Mouse (Mus musculus) kidney, embryonic 16.5 days (tissue): ENCODE measurements at regions not wholly inside any gene's neighbourhood (a gene's known extent, or its start where the extent isn't known, plus 50 kb on each side); places are given as distances from the start of the nearest gene placed in this dataset.
"Not testable (repeated sequence)": the region's sequence is repeated elsewhere in the genome, so short reads cannot be mapped to it uniquely, and the experiment has no call there.

Experiments
- ATAC-seq: fragments of 200-750 bp; cut with Nextera tagmentation; 2 replicates; pipeline ENCODE4 v1.8.0; 2017; ENCODE audit warnings: moderate TSS enrichment; ENCODE audit not compliant: low FRiP score, low TSS enrichment
- H3K27ac ChIP-seq: fragments of 300-500 bp; sonication (generic); 2 replicates; pipeline ENCODE4 v1.5.1; 2014; ENCODE audit warnings: low read length
- H3K27me3 ChIP-seq: fragments of 300-500 bp; sonication (generic); 2 replicates; pipeline ENCODE4 v1.6.1; 2014; ENCODE audit warnings: low read length, control low read depth, mixed read lengths; ENCODE audit not compliant: insufficient read depth
- H3K36me3 ChIP-seq: fragments of 300-500 bp; sonication (generic); 2 replicates; pipeline ENCODE4 v1.6.1; 2014; ENCODE audit warnings: low read length, control low read depth, mixed read lengths; ENCODE audit not compliant: insufficient read depth
- H3K4me1 ChIP-seq: fragments of 300-500 bp; sonication (generic); 2 replicates; pipeline ENCODE4 v1.6.1; 2014; ENCODE audit warnings: low read length, control low read depth, mixed read lengths; ENCODE audit not compliant: insufficient read depth
- H3K4me2 ChIP-seq: fragments of 300-500 bp; sonication (generic); replicated peaks from 2 replicates; pipeline ENCODE4 v1.6.1; 2014; ENCODE audit warnings: low read depth, low read length
- H3K4me3 ChIP-seq: fragments of 300-500 bp; sonication (generic); 2 replicates; pipeline ENCODE4 v1.5.1; 2014; ENCODE audit warnings: mild to moderate bottlenecking, low read length
- H3K9ac ChIP-seq: fragments of 300-500 bp; sonication (generic); replicated peaks from 2 replicates; pipeline ENCODE4 v1.6.1; 2014; ENCODE audit warnings: low read length
- H3K9me3 ChIP-seq: fragments of 300-500 bp; sonication (generic); 2 replicates; pipeline ENCODE4 v1.6.1; 2016; ENCODE audit warnings: low read length, control low read depth
- WGBS: fragments of 180-500 bp; shearing (Covaris S2); extraction: QIAGEN DNeasy Blood & Tissue Kit; methylation state at CpG from one replicate; pipeline ENCODE4 v1.1.7; 2014; 5-methylcytosine and 5-hydroxymethylcytosine counted together

GRCm38 (mm10) chr3:137275444-137275843 is 65.4 kb upstream of the Emcn start:
- Histone ChIP-seq H3K36me3 (no peaks in the 10 kb centered on the region), H3K27me3 (no peaks in the 10 kb centered on the region), H3K4me3 (no peak overlapping the region), H3K9ac (no peak overlapping the region), H3K4me2 (no peak overlapping the region), H3K27ac (no peak overlapping the region), H3K9me3 (no peaks in the 10 kb centered on the region), H3K4me1 (peaks cover 7% of the 10 kb centered on the region; the same call in 1 of the 2 replicates)
- WGBS = 66% methylated on average over 8 of the region's 8 CpGs
- ATAC-seq = no peak

DNA sequence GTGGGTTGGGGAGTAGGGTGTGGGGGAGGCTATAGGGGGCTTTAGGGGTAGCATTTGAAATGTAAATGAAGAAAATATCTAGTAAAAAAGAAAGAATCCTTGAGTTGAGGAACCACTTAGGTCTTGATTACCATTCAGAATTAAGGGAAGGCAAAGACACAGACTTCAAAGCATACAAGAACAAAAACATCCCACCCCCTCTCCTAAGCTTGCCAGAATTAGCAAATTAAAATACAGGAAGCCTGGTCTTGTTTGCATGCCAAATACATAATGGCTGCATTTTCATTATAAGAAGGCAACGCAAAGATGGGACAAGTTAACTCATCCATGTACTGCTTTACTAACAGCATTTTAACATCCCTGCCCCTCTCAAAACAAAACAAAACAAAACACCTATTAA is 61.6 kb upstream of the Emcn start:
- Histone ChIP-seq H3K4me2 (no peak overlapping the region), H3K27me3 (no peaks in the 10 kb centered on the region), H3K4me1 (peaks cover 7% of the 10 kb centered on the region; the same call in 1 of the 2 replicates), H3K36me3 (no peaks in the 10 kb centered on the region), H3K9ac (no peak overlapping the region), H3K4me3 (no peak overlapping the region), H3K27ac (no peak overlapping the region), H3K9me3 (peaks cover 4% of the 10 kb centered on the region; the same call in 1 of the 2 replicates)
- ATAC-seq = no peak
- WGBS = 78% methylated on average over 1 of the region's 1 CpGs

DNA sequence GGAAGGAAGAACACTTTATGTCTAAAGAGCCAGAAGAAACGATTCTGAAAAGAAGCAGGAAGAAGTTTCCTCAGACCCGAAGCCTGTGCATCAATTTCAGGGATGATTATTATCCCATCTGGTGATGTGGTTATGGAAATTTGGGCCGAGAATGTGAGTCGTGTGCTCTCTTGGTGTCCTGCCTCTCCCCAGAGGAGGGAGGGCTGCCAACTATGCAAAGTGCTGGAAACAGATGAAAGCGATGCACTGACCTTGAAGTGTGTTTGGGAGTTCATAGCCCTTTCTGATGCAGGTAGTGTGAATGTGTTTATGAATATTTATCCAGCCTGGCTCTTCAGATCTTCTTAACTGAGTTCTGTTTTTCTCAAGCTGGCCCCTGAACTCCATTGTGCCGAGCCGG is 59.8 kb upstream of the Emcn start:
- Histone ChIP-seq H3K4me1 (peaks cover 7% of the 10 kb centered on the region; the same call in 1 of the 2 replicates), H3K4me2 (no peak overlapping the region), H3K27ac (no peak overlapping the region), H3K27me3 (no peaks in the 10 kb centered on the region), H3K4me3 (no peak overlapping the region), H3K9ac (no peak overlapping the region), H3K36me3 (no peaks in the 10 kb centered on the region), H3K9me3 (peaks cover 4% of the 10 kb centered on the region; the same call in 1 of the 2 replicates)
- WGBS = 84% methylated on average over 7 of the region's 7 CpGs
- ATAC-seq = no peak

DNA sequence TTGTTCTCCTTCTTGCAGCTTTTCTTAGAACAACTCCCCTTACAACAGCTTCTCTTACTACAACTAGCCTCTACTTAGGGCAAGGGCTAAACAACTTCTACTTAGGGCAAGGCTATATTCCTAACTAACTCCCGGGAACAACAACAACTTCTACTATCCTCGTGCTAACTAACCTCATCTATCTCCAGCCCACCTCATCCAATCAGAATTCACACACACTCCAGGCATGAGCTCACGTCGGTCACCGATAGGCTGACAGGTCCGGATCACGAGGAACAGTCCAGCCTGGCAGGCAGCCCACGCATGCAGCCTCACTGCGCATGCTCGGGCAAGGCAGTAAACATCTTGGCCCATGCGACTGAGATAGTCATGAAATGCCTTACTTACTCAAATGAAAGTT is 53.3 kb upstream of the Emcn start:
- H3K36me3 ChIP-seq, H3K4me2 ChIP-seq, H3K9me3 ChIP-seq, H3K27me3 ChIP-seq, H3K27ac ChIP-seq, ATAC-seq, H3K9ac ChIP-seq, H3K4me3 ChIP-seq: not testable (repeated sequence)
- peaks cover 12% of the 10 kb centered on the region for H3K4me1 ChIP-seq
- WGBS = 88% methylated on average over 11 of the region's 11 CpGs

GRCm38 (mm10) chr3:137288301-137288942 is 52.4 kb upstream of the Emcn start:
- H3K36me3 ChIP-seq = no peaks in the 10 kb centered on the region
- peak; percentile 92 for ATAC-seq
- H3K4me3 ChIP-seq = no peak overlapping the region
- H3K9me3 ChIP-seq = no peaks in the 10 kb centered on the region
- WGBS = 36% methylated on average over 7 of the region's 7 CpGs
- no peak overlapping the region for H3K9ac ChIP-seq
- H3K27ac ChIP-seq = peak overlapping the region; percentile 68
- H3K4me2 ChIP-seq = no peak overlapping the region
- peaks cover 18% of the 10 kb centered on the region for H3K4me1 ChIP-seq
- H3K27me3 ChIP-seq = no peaks in the 10 kb centered on the region

- no peak overlapping the region for H3K4me3 ChIP-seq
- H3K27me3 ChIP-seq = no peaks in the 10 kb centered on the region
- H3K36me3 ChIP-seq = no peaks in the 10 kb centered on the region
- H3K27ac ChIP-seq = peak overlapping the region; percentile 61
- H3K9ac ChIP-seq = no peak overlapping the region
- H3K9me3 ChIP-seq = no peaks in the 10 kb centered on the region
- WGBS = 53% methylated on average over 2 of the region's 2 CpGs
- H3K4me2 ChIP-seq = no peak overlapping the region
- H3K4me1 ChIP-seq = peaks cover 23% of the 10 kb centered on the region
- peak; percentile 57; the same call in 1 of the 2 replicates for ATAC-seq
Observed at GRCm38 (mm10) chr3:137288943-137289682, 51.8 kb upstream of the Emcn start.

GRCm38 (mm10) chr3:137289683-137289984 is 51.2 kb upstream of the Emcn start:
- H3K9ac ChIP-seq = no peak overlapping the region
- ATAC-seq = peak; percentile 60
- no peak overlapping the region for H3K4me2 ChIP-seq
- H3K27me3 ChIP-seq = no peaks in the 10 kb centered on the region
- H3K4me3 ChIP-seq = no peak overlapping the region
- H3K9me3 ChIP-seq = no peaks in the 10 kb centered on the region
- peaks cover 23% of the 10 kb centered on the region for H3K4me1 ChIP-seq
- WGBS = 22% methylated on average over 3 of the region's 3 CpGs
- no peaks in the 10 kb centered on the region for H3K36me3 ChIP-seq
- H3K27ac ChIP-seq = peak overlapping the region; percentile 61
